Mouse (Mus musculus): ENCODE results near the gene Sel1l3. TPM values are rescaled to one million over a fixed set of nuclear protein-coding genes. Genes with fewer than 3 reads are reported as not detected.
A peak's percentile ranks its signal among the peaks of the same experiment; 100 is the strongest.

Sel1l3 gene
- 0.76 and 1.3 TPM in 2 replicates for polyA plus RNA-seq (2015; fragmentation: Nextera tagmentation; extraction: Ambion mirVana)

GRCm38 (mm10) chr5:53213711-53214352 lies at the start of gene Sel1l3:
Gene Sel1l3 (minus strand): TSS chr5:53213927.
- H3K27me3 ChIP-seq = peaks cover 46% of the 10 kb centered on the region
- 0 out of 2 replicates have a peak, but pooled peaks have one; percentile 23 for ATAC-seq (replicated peaks; ENCODE audit: insufficient number of reproducible peaks, insufficient read depth, low FRiP score, low read depth)
- H3K9me3 ChIP-seq (replicated peaks) = no peaks in the 10 kb centered on the region
- no peaks in the 10 kb centered on the region for H3K36me3 ChIP-seq
- no peak within 1 kb of the TSS for H3K27ac ChIP-seq
- H3K4me2 ChIP-seq = peak within 1 kb of the TSS; percentile 100
- peak within 1 kb of the TSS; percentile 66 for H3K9ac ChIP-seq
- 4% methylated on average over 29 of the region's 29 CpGs for WGBS
- peaks cover 30% of the 10 kb centered on the region for H3K4me1 ChIP-seq (replicated peaks)
- H3K4me3 ChIP-seq = peak within 1 kb of the TSS; percentile 67

- ATAC-seq (replicated peaks; ENCODE audit: insufficient number of reproducible peaks, insufficient read depth, low FRiP score, low read depth) = no peak
- H3K4me2 ChIP-seq = no peak overlapping the region
- WGBS = 68% methylated on average over 10 of the region's 10 CpGs
Measured at GRCm38 (mm10) chr5:53261999-53262398, 48.3 kb upstream of the Sel1l3 start.

GRCm38 (mm10) chr5:53259894-53260293 lies 46.2 kb upstream of the Sel1l3 start:
- no peak for ATAC-seq (replicated peaks; ENCODE audit: insufficient number of reproducible peaks, insufficient read depth, low FRiP score, low read depth)
- no peaks in the 10 kb centered on the region for H3K9me3 ChIP-seq (replicated peaks)
- H3K27ac ChIP-seq = no peak overlapping the region
- peaks cover 7% of the 10 kb centered on the region; the same call in 1 of the 2 replicates for H3K27me3 ChIP-seq
- H3K9ac ChIP-seq = no peak overlapping the region
- peaks cover 18% of the 10 kb centered on the region for H3K4me1 ChIP-seq (replicated peaks)
- no peak overlapping the region for H3K4me3 ChIP-seq
- no peak overlapping the region for H3K4me2 ChIP-seq
- WGBS = 64% methylated on average over 5 of the region's 5 CpGs
- no peaks in the 10 kb centered on the region for H3K36me3 ChIP-seq

More at GRCm38 (mm10) chr5:53261999-53262398, 48.3 kb upstream of the Sel1l3 start:
- Histone ChIP-seq H3K4me1 (replicated peaks) (peaks cover 18% of the 10 kb centered on the region), H3K9me3 (replicated peaks) (no peaks in the 10 kb centered on the region), H3K27me3 (peaks cover 7% of the 10 kb centered on the region; the same call in 1 of the 2 replicates), H3K27ac (no peak overlapping the region), H3K4me3 (no peak overlapping the region), H3K36me3 (no peaks in the 10 kb centered on the region), H3K9ac (no peak overlapping the region)

- H3K4me3 ChIP-seq = peak overlapping the region; percentile 41
- no peaks in the 10 kb centered on the region for H3K36me3 ChIP-seq
- peak overlapping the region; percentile 12 for H3K27ac ChIP-seq
- peaks cover 18% of the 10 kb centered on the region for H3K4me1 ChIP-seq (replicated peaks)
- H3K9me3 ChIP-seq (replicated peaks) = no peaks in the 10 kb centered on the region
- H3K27me3 ChIP-seq = peaks cover 7% of the 10 kb centered on the region; the same call in 1 of the 2 replicates
- H3K4me2 ChIP-seq = peak overlapping the region; percentile 68
- peak; percentile 48 for ATAC-seq (replicated peaks; ENCODE audit: insufficient number of reproducible peaks, insufficient read depth, low FRiP score, low read depth)
- peak overlapping the region; percentile 38; the same call in 1 of the 2 replicates for H3K9ac ChIP-seq
- 3% methylated on average over 29 of the region's 29 CpGs for WGBS
Measured at GRCm38 (mm10) chr5:53258038-53258786, 44.5 kb upstream of the Sel1l3 start.

- no peak overlapping the region for H3K4me2 ChIP-seq
- H3K27ac ChIP-seq = no peak overlapping the region
- peaks cover 7% of the 10 kb centered on the region; the same call in 1 of the 2 replicates for H3K27me3 ChIP-seq
- 65% methylated on average over 3 of the region's 3 CpGs for WGBS
- no peak overlapping the region for H3K4me3 ChIP-seq
- H3K9me3 ChIP-seq (replicated peaks) = no peaks in the 10 kb centered on the region
- H3K36me3 ChIP-seq = no peaks in the 10 kb centered on the region
- ATAC-seq (replicated peaks; ENCODE audit: insufficient number of reproducible peaks, insufficient read depth, low FRiP score, low read depth) = no peak
- H3K4me1 ChIP-seq (replicated peaks) = peaks cover 32% of the 10 kb centered on the region
- H3K9ac ChIP-seq = no peak overlapping the region
Measured at GRCm38 (mm10) chr5:53254821-53255220, 41.1 kb upstream of the Sel1l3 start.

GRCm38 (mm10) chr5:53254154-53254553 lies 40.4 kb upstream of the Sel1l3 start:
- WGBS = 85% methylated on average over 5 of the region's 5 CpGs
- H3K9ac ChIP-seq = no peak overlapping the region
- no peaks in the 10 kb centered on the region for H3K9me3 ChIP-seq (replicated peaks)
- no peaks in the 10 kb centered on the region for H3K36me3 ChIP-seq
- ATAC-seq (replicated peaks; ENCODE audit: insufficient number of reproducible peaks, insufficient read depth, low FRiP score, low read depth) = no peak
- no peak overlapping the region for H3K4me2 ChIP-seq
- H3K4me1 ChIP-seq (replicated peaks) = peaks cover 32% of the 10 kb centered on the region
- peaks cover 6% of the 10 kb centered on the region; the same call in 1 of the 2 replicates for H3K27me3 ChIP-seq
- no peak overlapping the region for H3K4me3 ChIP-seq
- H3K27ac ChIP-seq = no peak overlapping the region

GRCm38 (mm10) chr5:53249431-53250061 lies 35.8 kb upstream of the Sel1l3 start:
- Histone ChIP-seq H3K4me1 (replicated peaks) (peaks cover 15% of the 10 kb centered on the region), H3K9ac (no peak overlapping the region), H3K9me3 (replicated peaks) (no peaks in the 10 kb centered on the region), H3K27me3 (no peaks in the 10 kb centered on the region), H3K4me2 (no peak overlapping the region), H3K36me3 (no peaks in the 10 kb centered on the region), H3K27ac (no peak overlapping the region), H3K4me3 (no peak overlapping the region)
- no peak for ATAC-seq (replicated peaks; ENCODE audit: insufficient number of reproducible peaks, insufficient read depth, low FRiP score, low read depth)
- 75% methylated on average over 4 of the region's 4 CpGs for WGBS

GRCm38 (mm10) chr5:53248499-53248898 lies 34.8 kb upstream of the Sel1l3 start:
- no peaks in the 10 kb centered on the region for H3K9me3 ChIP-seq (replicated peaks)
- 84% methylated on average over 11 of the region's 11 CpGs for WGBS
- ATAC-seq (replicated peaks; ENCODE audit: insufficient number of reproducible peaks, insufficient read depth, low FRiP score, low read depth) = no peak
- H3K9ac ChIP-seq = no peak overlapping the region
- H3K4me2 ChIP-seq = no peak overlapping the region
- H3K27me3 ChIP-seq = no peaks in the 10 kb centered on the region
- no peaks in the 10 kb centered on the region for H3K36me3 ChIP-seq
- H3K4me1 ChIP-seq (replicated peaks) = peaks cover 15% of the 10 kb centered on the region
- no peak overlapping the region for H3K4me3 ChIP-seq
- H3K27ac ChIP-seq = no peak overlapping the region

- no peak for ATAC-seq (replicated peaks; ENCODE audit: insufficient number of reproducible peaks, insufficient read depth, low FRiP score, low read depth)
- H3K27ac ChIP-seq = no peak overlapping the region
- H3K4me1 ChIP-seq (replicated peaks) = peaks cover 11% of the 10 kb centered on the region
- no peaks in the 10 kb centered on the region for H3K9me3 ChIP-seq (replicated peaks)
- no peak overlapping the region for H3K4me2 ChIP-seq
- no peaks in the 10 kb centered on the region for H3K27me3 ChIP-seq
- no peak overlapping the region for H3K9ac ChIP-seq
- WGBS = 68% methylated on average over 10 of the region's 10 CpGs
- no peaks in the 10 kb centered on the region for H3K36me3 ChIP-seq
- no peak overlapping the region for H3K4me3 ChIP-seq
Measured at GRCm38 (mm10) chr5:53243933-53244332, 30.2 kb upstream of the Sel1l3 start.

GRCm38 (mm10) chr5:53242865-53243499 lies 29.3 kb upstream of the Sel1l3 start:
- no peaks in the 10 kb centered on the region for H3K9me3 ChIP-seq (replicated peaks)
- no peaks in the 10 kb centered on the region for H3K36me3 ChIP-seq
- ATAC-seq (replicated peaks; ENCODE audit: insufficient number of reproducible peaks, insufficient read depth, low FRiP score, low read depth) = no peak
- H3K4me1 ChIP-seq (replicated peaks) = peaks cover 11% of the 10 kb centered on the region
- no peak overlapping the region for H3K9ac ChIP-seq
- no peaks in the 10 kb centered on the region for H3K27me3 ChIP-seq
- no peak overlapping the region for H3K4me3 ChIP-seq
- 78% methylated on average over 7 of the region's 7 CpGs for WGBS
- no peak overlapping the region for H3K27ac ChIP-seq
- no peak overlapping the region for H3K4me2 ChIP-seq

- H3K27me3 ChIP-seq = no peaks in the 10 kb centered on the region
- H3K4me3 ChIP-seq = no peak overlapping the region
- no peak overlapping the region for H3K4me2 ChIP-seq
- no peak for ATAC-seq (replicated peaks; ENCODE audit: insufficient number of reproducible peaks, insufficient read depth, low FRiP score, low read depth)
- H3K27ac ChIP-seq = no peak overlapping the region
- H3K9ac ChIP-seq = no peak overlapping the region
- WGBS = 61% methylated on average over 5 of the region's 5 CpGs
- no peaks in the 10 kb centered on the region for H3K9me3 ChIP-seq (replicated peaks)
- H3K4me1 ChIP-seq (replicated peaks) = peaks cover 11% of the 10 kb centered on the region
- H3K36me3 ChIP-seq = no peaks in the 10 kb centered on the region
Measured at GRCm38 (mm10) chr5:53241963-53242362, 28.2 kb upstream of the Sel1l3 start.

All from heart, embryonic 15.5 days (tissue).